In genomic region chr11:76911325-76912054, GRCm38 (mm10) we compare ENCODE assay signal across 9 mouse cellular contexts. TPM values are rescaled to one million over a fixed set of nuclear protein-coding genes. Genes with fewer than 3 reads are reported as not detected.
DNase-seq lines count a peak whose midpoint lies in the region; ATAC-seq and TF ChIP-seq lines count a peak whose summit lies in the region.
"Had no signal": no experiment of that assay in that cellular context is flagged by ENCODE, and none has a peak within 500 bp of the region (broad histone marks: within the 10 kb centered on the region; RNA-seq: fewer than 3 reads in every experiment).

No protein-coding gene starts in this region.

- TF ChIP-seq CTCF in lung, embryonic 14.5 days (IDR thresholded peaks at IDR 0.05; ENCODE audit: low read depth) = no peak
- no peak for TF ChIP-seq CTCF in lung, adult 2 months (IDR thresholded peaks at IDR 0.05; ENCODE audit: insufficient read depth, low read length)

- H3K36me3 ChIP-seq in lung, embryonic 14.5 days (ENCODE audit: insufficient read depth) = no peaks in the 10 kb centered on the region
- H3K36me3 ChIP-seq in kidney, embryonic 14.5 days (ENCODE audit: control insufficient read depth, insufficient read depth, low read length) = no peaks in the 10 kb centered on the region

- no peak overlapping the region for H3K4me2 ChIP-seq in lung, embryonic 14.5 days
- no peak overlapping the region for H3K4me2 ChIP-seq in kidney, embryonic 14.5 days (replicated peaks; ENCODE audit: low read depth, low read length)

- no peaks in the 10 kb centered on the region for H3K27me3 ChIP-seq in lung, embryonic 14.5 days (ENCODE audit: insufficient read depth, low read length)
- H3K27me3 ChIP-seq in kidney, embryonic 14.5 days (ENCODE audit: control insufficient read depth, insufficient read depth, low read length) = no peaks in the 10 kb centered on the region

- no peaks in the 10 kb centered on the region for H3K9me3 ChIP-seq in lung, embryonic 14.5 days (ENCODE audit: low read depth, low read length)
- H3K9me3 ChIP-seq in kidney, embryonic 14.5 days (ENCODE audit: control insufficient read depth, low read length) = no peaks in the 10 kb centered on the region

- DNase-seq in cerebellum, postnatal 14 days = peak; percentile 57 to 60
- no peak for DNase-seq in cerebellum, postnatal 36 days
- peak; percentile 69 for DNase-seq in lung, embryonic 14.5 days
- DNase-seq in lung, adult 2 months = no peak
- DNase-seq in lung, postnatal 4 days = peak; percentile 19 to 44
- no peak for DNase-seq in ovary, postnatal 36 days (ENCODE audit: low spot score)
- DNase-seq in adrenal gland, postnatal 25 days = no peak

- TF ChIP-seq POLR2A in lung, adult 2 months (IDR thresholded peaks at IDR 0.05; ENCODE audit: borderline replicate concordance, extremely low read depth, low read depth, low read length) = no peak

- peak; percentile 85 for ATAC-seq in lung, embryonic 14.5 days (ENCODE audit: insufficient read depth)
- peak; percentile 90 for ATAC-seq in kidney, embryonic 14.5 days (ENCODE audit: low FRiP score, low TSS enrichment)

- H3K4me1 ChIP-seq in lung, embryonic 14.5 days (ENCODE audit: insufficient read depth) = peaks cover 19% of the 10 kb centered on the region; the same call in 1 of the 2 replicates
- H3K4me1 ChIP-seq in lung, adult 2 months (ENCODE audit: control insufficient read depth, insufficient read depth, low read length) = no peaks in the 10 kb centered on the region; the same call in 1 of the 2 replicates
- H3K4me1 ChIP-seq in kidney, embryonic 14.5 days (ENCODE audit: control insufficient read depth, insufficient read depth, low read length) = peaks cover 20% of the 10 kb centered on the region; the same call in 1 of the 2 replicates

- H3K27ac ChIP-seq in lung, embryonic 14.5 days (ENCODE audit: low read depth) = peak overlapping the region; percentile 63
- peak overlapping the region; percentile 71 for H3K27ac ChIP-seq in kidney, embryonic 14.5 days (ENCODE audit: low read depth, low read length)

- 27% methylated on average over 3 of the region's 3 CpGs for WGBS in lung, embryonic 14.5 days
- 51% methylated on average over 3 of the region's 3 CpGs for WGBS in lung, adult 2 months
- WGBS in kidney, embryonic 14.5 days = 47% methylated on average over 3 of the region's 3 CpGs

- no peak overlapping the region for H3K4me3 ChIP-seq in lung, embryonic 14.5 days (ENCODE audit: low read depth, low read length)
- no peak overlapping the region for H3K4me3 ChIP-seq in lung, adult 2 months (replicated peaks; ENCODE audit: extremely low read depth, low read depth, low read length)
- no peak overlapping the region for H3K4me3 ChIP-seq in kidney, embryonic 14.5 days (ENCODE audit: low read length)

- no peak overlapping the region for H3K9ac ChIP-seq in lung, embryonic 14.5 days
- H3K9ac ChIP-seq in kidney, embryonic 14.5 days (ENCODE audit: low read depth, low read length) = no peak overlapping the region

RNA-seq across cellular contexts. Expression of gene Tmigd1, which starts 9.5 kb away (rescaled TPM):
- polyA plus RNA-seq in lung, embryonic 14.5 days (2014; fragmentation: Nextera tagmentation; extraction: Ambion mirVana) = 0.13 TPM in 1 of 2 replicates, not detected in the other
- 0.10 and 0.39 TPM in 2 replicates for polyA plus RNA-seq in lung, adult 2 months (2012; rRNA removed)
- polyA plus RNA-seq in kidney, embryonic 14.5 days (2014; fragmentation: Nextera tagmentation; extraction: Ambion mirVana) = 0.74 and 0.89 TPM in 2 replicates
- 1.1 TPM in 1 of 2 replicates, not detected in the other for total RNA-seq in adrenal gland, postnatal 25 days (2021)
- total RNA-seq: megakaryocyte-erythroid progenitor cell, adult 5-6 weeks had no signal

RNA-seq across cellular contexts. Expression of gene Blmh, which starts 13.1 kb away (rescaled TPM):
- 155 and 160 TPM in 2 replicates for polyA plus RNA-seq in lung, embryonic 14.5 days (2014; fragmentation: Nextera tagmentation; extraction: Ambion mirVana)
- 10.4 and 20.1 TPM in 2 replicates for polyA plus RNA-seq in lung, adult 2 months (2012; rRNA removed)
- polyA plus RNA-seq in kidney, embryonic 14.5 days (2014; fragmentation: Nextera tagmentation; extraction: Ambion mirVana) = 136 and 160 TPM in 2 replicates
- 46.5 and 59.5 TPM in 2 replicates for total RNA-seq in adrenal gland, postnatal 25 days (2021)

Comparison
In these comparisons a context has a peak if more than half of its experiments do, and no peak if none do; other contexts are left out.
1. DNase-seq: peak in cerebellum, postnatal 14 days (2 of 2), lung, embryonic 14.5 days (single experiment) and lung, postnatal 4 days (2 of 2); none in cerebellum, postnatal 36 days (0 of 2), lung, adult 2 months (single experiment), ovary, postnatal 36 days (single experiment) and adrenal gland, postnatal 25 days (single experiment).